Mouse (Mus musculus) heart, postnatal 0 days (tissue): ENCODE results near the gene Gm4737.

Experiments
- CTCF ChIP-seq: IDR thresholded peaks from 2 replicates; pipeline ENCODE4 v1.5.1; 2016; ENCODE audit warnings: antibody characterized with exemption, control low read depth, low read depth
- EP300 ChIP-seq: IDR thresholded peaks from 2 replicates; pipeline ENCODE4 v1.6.1; 2016; ENCODE audit warnings: antibody characterized with exemption, low read depth

DNA sequence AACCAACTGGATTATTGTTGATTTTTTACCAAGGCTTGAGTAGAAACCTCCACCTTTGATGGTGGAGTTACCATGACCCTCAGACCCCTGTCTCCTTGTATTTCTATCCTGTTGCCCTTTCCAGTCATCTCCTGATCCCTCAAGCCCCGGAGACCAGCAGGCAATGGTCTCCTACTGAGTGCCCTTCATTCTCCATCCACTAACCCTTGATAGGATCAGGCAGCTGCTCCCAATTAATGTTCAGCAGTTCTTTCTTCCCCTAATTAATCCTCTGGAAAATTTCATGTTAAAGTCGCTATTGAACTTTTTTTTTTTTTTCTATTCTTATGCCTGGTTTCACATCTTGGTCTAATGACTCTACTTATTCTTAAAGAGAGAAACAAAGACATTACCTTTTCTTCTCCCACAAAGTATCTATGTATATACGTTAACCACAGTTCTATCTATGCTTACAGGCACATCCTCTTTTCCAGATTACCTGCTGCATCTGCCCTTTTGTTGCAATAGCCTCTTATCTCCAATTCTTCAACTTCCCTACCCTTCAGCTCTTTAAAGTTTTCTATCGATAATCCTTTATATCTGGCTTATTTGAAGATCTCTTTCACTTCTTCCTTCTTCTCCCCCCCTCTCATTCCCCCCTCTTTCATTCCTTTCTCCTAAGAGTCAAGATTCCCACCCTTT, 23.4 kb upstream of the Gm4737 start:
- TF ChIP-seq CTCF (no peak), EP300 (no peak)
